Mouse (Mus musculus): ENCODE results near the gene Grtp1.

Grtp1 gene

DNA sequence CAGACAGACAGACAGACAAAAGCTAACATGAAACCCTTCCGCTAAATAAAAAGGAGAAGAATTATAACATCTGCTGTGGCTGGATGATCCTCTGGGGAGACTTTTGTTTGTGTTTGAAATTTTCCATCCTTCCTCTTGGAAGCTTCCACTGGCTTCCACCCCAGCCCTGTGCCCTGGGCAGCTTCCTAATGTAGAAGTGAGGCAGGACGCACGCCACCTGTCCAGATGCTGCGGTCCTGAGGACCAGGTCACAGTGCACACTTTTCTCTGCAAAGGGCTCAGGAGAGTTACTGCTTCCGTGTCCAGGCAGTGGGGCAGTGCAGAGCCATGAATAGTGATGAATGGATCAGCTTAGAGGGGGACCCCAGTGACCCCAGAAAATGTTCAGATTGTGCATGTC, 4.9 kb upstream of the Grtp1 start:
- ATAC-seq (ENCODE audit: insufficient number of reproducible peaks, low FRiP score, low TSS enrichment) = no peak

DNA sequence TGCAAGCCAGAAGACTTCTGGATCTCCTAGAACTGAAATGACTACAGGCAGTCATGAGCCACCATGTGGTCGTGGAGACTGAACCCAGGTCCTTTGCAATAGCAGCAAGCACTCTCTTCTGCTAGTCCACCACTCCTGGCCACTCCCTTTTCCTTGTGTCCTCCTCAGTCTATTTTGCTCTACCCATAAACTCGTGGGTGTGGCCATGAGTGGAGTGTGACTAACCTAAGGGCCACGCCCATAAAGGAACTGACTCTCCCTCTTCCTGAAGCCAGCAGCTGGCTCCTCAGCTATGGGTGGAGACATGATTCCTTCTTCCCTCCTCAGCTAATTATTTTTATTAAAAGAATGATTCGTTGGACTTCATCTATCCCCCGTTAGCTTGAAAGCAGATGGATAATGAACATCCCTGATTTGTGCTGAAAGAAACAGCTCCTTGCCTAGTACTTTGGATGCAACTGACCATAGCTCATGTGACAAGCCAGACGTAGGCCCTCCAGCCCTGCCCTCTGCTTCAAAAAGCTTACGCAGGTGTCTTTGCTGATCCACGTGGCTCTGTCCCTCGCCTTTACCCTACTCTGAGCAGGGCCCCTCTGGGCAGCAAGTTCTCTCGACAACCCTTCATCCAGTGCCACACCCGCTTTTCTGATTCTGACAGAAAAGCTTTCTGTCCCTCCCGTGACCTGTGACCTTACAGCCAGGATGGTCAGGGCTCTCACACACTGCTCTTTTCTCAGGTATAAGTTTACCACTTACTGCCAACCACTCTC, 4.1 kb upstream of the Grtp1 start:
- no peak for ATAC-seq (ENCODE audit: insufficient number of reproducible peaks, low FRiP score, low TSS enrichment)

DNA sequence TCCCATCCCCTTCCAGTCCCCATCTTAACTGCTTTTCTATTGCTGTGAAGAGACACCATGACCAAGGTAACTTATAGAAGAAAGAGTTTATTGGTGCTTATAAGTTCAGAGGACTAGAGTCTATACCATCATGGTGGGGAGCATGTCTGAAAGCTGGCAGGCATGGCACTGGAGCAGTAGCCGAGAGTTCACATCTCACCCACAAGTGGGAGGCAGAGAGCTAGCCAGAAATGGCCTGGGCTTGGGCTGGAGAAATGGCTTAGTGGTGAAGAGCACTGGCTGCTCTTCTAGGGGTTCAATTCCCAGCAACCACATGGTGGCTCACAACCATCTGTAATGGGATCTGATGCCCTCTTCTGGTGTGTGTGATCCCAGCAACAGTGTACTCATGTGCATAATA, 3.1 kb upstream of the Grtp1 start:
- ATAC-seq (ENCODE audit: insufficient number of reproducible peaks, low FRiP score, low TSS enrichment) = no peak

DNA sequence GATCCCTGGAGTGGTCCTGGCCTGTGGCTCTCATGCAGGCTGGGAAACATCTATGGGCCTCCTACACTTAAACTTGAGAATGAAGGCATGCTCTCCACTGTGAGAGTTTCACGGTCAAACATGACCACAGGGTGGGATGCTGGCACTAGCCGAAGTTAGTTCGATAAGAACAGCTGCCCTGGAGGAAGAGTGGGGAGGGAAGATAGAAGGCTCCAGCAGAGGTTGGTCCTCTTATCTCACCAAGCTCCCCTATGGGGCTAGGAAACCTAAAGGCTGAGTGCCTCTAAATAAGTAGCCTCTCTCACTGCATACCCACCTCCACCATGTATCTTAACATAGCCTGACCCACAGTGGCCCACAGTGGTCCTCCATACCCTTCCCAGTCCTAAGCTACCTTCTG, 2.4 kb upstream of the Grtp1 start:
- no peak for ATAC-seq (ENCODE audit: insufficient number of reproducible peaks, low FRiP score, low TSS enrichment)

DNA sequence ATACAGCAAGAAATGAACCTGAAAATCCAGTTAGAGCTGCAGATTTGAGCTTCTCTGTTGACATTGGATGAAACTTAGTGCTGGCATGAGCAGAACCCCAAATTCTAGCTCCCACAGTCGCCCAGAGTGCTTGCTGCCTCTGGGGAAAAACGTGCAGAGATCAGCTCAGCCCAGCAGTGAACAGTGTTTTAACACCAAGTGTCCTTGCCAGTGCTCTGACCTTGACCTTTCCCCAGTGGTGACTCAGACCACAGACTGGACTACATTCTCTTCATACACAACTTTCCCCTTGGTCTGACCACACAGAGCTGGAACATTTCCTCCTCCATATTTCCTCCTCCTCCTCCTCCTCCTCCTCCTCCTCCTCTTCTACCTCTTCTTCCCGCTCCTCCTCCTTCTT, 1.6 kb upstream of the Grtp1 start:
- ATAC-seq (ENCODE audit: insufficient number of reproducible peaks, low FRiP score, low TSS enrichment) = no peak

- ATAC-seq (ENCODE audit: insufficient number of reproducible peaks, low FRiP score, low TSS enrichment) = no peak
These were observed 554 bp upstream of the Grtp1 start for GRCm38 (mm10) chr8:13201013-13201334.

- no peak for ATAC-seq (ENCODE audit: insufficient number of reproducible peaks, low FRiP score, low TSS enrichment)
These were observed 897 bp downstream of the Grtp1 start for GRCm38 (mm10) chr8:13199385-13200061.

DNA sequence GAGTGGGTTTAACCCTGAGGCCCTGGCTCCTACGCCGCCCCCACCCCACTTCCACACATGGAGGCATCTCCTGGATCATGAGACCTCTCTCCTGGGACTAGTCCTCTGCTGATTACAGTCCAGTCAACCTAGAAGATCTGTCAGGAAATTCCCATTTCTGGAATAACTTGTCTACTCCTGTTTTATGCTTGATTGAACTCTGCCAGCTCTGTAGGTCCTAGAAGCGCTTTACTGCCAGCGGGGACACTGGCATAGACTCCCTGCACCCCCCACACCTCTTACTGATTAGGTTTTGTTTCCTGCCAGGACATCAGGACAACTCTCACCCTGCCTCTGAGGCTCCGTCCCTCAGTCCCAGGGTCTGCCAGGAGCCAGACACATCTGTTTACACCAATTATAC, 2.9 kb downstream of the Grtp1 start:
- no peak for ATAC-seq (ENCODE audit: insufficient number of reproducible peaks, low FRiP score, low TSS enrichment)

GRCm38 (mm10) chr8:13194818-13195217, 5.6 kb downstream of the Grtp1 start:
- no peak for ATAC-seq (ENCODE audit: insufficient number of reproducible peaks, low FRiP score, low TSS enrichment)

DNA sequence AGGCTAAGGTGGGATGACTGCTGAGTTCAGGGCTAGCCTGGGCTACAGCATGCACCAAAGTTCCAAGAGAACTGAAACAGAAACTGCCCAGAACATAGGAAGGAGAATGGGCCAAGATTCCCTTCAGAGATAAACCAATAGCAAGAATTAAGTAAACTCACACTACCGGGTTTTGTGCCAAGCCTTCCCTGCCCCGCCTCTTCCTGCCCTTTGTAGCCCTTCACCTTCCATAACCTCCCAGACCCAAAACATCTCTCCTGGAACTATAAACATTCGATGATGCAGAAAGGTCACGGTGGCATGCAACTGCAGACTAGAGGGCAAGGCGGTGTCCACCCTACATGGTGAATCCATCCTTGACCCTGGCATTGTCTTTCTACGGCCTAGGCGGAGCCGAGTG, 10.2 kb downstream of the Grtp1 start:
- no peak for ATAC-seq (ENCODE audit: insufficient number of reproducible peaks, low FRiP score, low TSS enrichment)

DNA sequence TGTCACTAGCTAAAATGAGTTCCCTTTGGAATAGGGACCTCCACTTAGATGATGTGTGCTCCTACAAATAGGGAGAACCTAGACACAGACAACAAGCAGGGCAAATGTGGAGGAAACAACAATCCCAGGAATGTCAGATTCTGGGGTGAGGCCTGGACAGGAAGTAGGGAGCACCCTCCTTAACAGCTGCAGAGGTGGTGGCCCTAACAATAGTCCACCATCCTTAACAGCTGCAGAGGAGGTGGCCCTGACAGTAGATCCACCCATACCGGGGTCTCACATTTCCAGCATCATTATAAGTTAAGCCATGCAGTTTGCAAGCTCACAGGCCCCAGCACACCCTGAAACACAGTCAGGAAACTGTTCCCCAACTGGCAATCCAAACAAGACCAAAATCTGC, 11.6 kb downstream of the Grtp1 start:
- no peak for ATAC-seq (ENCODE audit: insufficient number of reproducible peaks, low FRiP score, low TSS enrichment)

DNA sequence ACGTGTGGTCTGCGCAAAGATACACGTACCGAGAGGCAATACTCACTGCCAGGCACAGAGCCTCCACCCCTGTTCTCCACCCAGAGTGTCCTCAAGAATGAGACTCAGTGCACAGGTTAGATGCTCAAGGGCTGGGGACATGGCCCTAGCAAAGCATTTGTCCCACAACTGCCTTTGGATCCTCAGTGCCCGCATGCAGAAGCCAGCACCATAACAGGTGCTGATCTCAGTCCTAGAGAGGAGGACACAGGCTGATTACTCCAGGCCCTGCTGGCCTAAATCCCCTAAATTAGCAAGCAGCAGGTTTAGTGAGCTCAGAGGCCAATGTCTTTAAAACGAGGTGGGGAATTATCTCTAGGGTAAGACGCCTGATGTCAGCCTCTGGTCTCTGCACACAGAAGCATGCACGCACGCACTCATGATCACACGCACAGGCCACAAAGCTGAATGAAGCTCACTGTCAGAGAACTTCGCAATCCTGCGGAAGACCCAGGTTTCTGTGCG, 12.3 kb downstream of the Grtp1 start:
- no peak for ATAC-seq (ENCODE audit: insufficient number of reproducible peaks, low FRiP score, low TSS enrichment)

DNA sequence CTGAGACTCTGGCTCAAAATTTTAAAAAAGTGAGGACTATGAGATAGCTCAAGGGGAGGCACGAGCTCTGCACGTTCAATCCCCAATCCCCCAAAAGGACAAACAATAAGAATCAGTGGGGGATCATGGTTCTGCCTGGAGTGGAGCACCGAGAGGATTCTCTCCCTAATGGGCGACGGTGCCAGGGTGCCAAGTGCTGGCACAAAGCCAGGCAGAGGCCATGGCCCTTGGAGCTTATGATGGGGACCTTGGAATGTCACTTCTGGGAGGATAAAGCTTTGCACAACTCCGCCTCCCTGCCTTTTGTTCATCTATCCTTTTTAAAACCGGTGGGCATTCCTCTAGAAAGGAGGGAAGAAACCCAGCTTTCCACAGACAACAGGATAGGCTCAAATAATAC, 12.8 kb downstream of the Grtp1 start:
- ATAC-seq (ENCODE audit: insufficient number of reproducible peaks, low FRiP score, low TSS enrichment) = no peak

GRCm38 (mm10) chr8:13187229-13187628, 13.2 kb downstream of the Grtp1 start:
- ATAC-seq (ENCODE audit: insufficient number of reproducible peaks, low FRiP score, low TSS enrichment) = no peak

DNA sequence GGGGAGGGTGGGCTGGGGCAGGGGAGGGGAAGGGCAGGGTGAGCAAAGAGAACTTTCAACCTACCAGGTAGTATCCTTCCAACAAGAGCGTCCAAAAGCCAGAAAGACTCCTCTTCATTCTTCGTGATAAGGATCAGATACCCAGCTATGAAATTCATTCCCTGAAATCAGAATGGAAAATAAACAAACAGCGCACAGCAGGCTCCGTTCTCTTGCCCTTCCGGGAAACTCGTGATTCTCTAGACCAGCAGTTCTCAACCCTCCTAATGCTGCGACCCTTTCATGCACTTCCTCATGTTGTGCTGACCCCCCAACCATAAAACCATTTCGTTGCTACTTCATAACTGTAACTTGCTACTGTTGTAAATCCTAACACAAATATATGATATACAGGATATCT, 13.6 kb downstream of the Grtp1 start:
- no peak for ATAC-seq (ENCODE audit: insufficient number of reproducible peaks, low FRiP score, low TSS enrichment)

- no peak for ATAC-seq (ENCODE audit: insufficient number of reproducible peaks, low FRiP score, low TSS enrichment)
These were observed 18.8 kb downstream of the Grtp1 start for GRCm38 (mm10) chr8:13181691-13181976.

DNA sequence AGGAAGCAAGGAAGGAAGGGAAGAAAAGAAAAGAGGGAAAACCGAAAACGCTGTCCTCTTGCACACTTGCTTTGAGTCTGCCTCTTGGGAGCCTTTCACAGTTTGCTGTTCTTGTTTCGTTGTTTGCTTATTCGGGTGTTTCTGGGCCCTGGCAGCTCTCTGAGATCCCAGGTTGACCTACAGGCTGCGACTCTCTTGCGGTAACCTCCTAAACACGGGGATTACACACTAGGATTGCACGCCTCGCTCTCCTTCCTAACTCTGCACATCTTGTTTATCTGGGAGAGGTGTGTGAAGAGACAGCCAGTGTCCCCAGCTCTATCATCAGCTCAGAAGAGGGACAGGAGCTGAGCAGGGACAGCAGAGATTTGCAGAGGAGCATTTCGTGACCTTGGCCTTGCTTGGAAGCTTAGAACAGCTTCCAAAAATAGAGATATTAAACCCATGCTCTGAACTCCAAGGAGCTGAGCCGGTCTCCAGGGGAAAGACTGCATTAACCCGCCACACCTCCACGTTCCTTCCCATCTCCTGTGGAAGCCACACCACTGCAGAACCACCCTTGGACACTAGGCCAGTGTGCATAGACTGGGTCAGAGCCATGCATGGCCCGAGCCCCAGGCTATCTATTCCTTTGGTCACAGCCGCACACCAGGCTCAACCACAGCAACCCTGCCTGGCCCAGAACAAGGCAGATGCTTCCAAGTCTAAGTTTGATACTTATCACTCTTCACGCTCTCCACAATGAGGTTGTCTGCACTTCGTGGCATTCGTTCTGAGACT, 19.3 kb downstream of the Grtp1 start:
- ATAC-seq (ENCODE audit: insufficient number of reproducible peaks, low FRiP score, low TSS enrichment) = no peak

DNA sequence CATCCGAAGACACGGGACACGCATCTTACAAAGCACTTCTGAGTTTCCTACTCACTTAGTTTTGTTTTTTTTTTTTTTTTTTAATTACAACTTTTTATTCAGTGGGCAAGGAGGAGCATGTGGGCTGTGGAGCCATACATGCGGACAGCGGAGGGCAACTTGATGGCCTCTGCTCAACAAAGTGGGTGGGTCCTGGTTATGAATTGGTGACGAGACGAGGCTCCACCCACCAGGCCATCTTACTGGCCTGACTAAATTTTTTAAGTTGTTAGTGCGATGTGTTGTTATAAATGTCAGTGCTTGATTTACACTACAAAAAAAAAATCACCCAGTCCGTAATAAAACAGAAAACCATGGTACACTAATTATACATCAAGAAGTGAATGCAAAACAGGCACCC, 20.0 kb downstream of the Grtp1 start:
- no peak for ATAC-seq (ENCODE audit: insufficient number of reproducible peaks, low FRiP score, low TSS enrichment)

DNA sequence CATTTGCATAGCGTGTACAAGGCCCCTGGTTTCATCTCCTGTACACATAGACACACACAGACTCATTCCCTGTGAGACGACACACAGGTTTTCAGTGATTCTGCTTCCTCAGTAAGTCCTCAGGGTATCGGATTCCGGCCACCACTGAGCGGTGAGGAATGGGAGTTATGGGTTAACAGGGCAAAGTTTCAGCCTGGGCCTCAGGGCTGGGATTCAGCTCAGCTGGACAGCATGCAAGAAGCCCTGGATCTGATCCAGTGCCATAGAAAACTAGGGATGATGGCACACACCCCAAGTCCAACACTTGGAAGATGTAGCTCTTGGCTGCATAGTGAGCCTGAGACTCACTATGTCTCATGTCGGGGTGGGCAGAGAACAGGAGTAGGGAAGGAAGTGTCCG, 20.5 kb downstream of the Grtp1 start:
- no peak for ATAC-seq (ENCODE audit: insufficient number of reproducible peaks, low FRiP score, low TSS enrichment)

- no peak for ATAC-seq (ENCODE audit: insufficient number of reproducible peaks, low FRiP score, low TSS enrichment)
These were observed 20.9 kb downstream of the Grtp1 start for GRCm38 (mm10) chr8:13179482-13179881.

DNA sequence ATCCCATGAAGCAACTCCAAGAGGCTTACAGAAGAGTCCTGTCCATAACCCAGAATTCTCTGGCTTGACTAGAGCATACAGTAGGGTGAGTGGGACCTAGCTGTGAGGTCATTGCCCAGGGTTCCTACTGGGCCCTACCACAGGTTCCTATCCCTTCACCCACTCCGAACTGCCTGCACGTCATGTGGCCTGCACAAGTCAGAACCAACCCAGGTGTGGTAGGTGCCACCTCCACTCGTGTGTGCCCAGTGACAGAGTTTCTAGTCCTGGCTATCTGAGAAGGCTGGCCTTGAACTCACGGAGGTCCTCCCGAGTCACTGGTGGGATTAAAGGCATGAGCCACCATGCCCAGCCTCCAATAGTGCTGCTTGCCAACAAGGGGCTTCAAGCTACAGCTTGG, 22.3 kb downstream of the Grtp1 start:
- no peak for ATAC-seq (ENCODE audit: insufficient number of reproducible peaks, low FRiP score, low TSS enrichment)
